Mouse (Mus musculus) kidney, postnatal 0 days (tissue): ENCODE data around the gene Ptpre. TPM values are rescaled to one million over a fixed set of nuclear protein-coding genes. Genes with fewer than 3 reads are reported as not detected.

Experiments
- ATAC-seq: fragments of 200-750 bp; cut with Nextera tagmentation; replicated peaks from 2 replicates; pipeline ENCODE4 v1.8.0; 2017; ENCODE audit warnings: low read depth, moderate number of reproducible peaks, moderate TSS enrichment, moderate library complexity; ENCODE audit not compliant: low FRiP score
- DNase-seq: peaks from one replicate; pipeline ENCODE4 v3.0.0-alpha.2; 2016; ENCODE audit warnings: low spot score
- H3K27ac ChIP-seq: fragments of 300-500 bp; sonication (generic); 2 replicates; pipeline ENCODE4 v1.5.1; 2014; ENCODE audit warnings: mild to moderate bottlenecking
- H3K27me3 ChIP-seq: fragments of 300-500 bp; sonication (generic); 2 replicates; pipeline ENCODE4 v1.6.1; 2014; ENCODE audit warnings: low read length, mixed read lengths; ENCODE audit not compliant: insufficient read depth
- H3K36me3 ChIP-seq: fragments of 300-500 bp; sonication (generic); 2 replicates; pipeline ENCODE4 v1.6.1; 2014; ENCODE audit warnings: low read length, mixed read lengths; ENCODE audit not compliant: insufficient read depth
- H3K4me1 ChIP-seq: fragments of 300-500 bp; sonication (generic); replicated peaks from 2 replicates; pipeline ENCODE4 v1.6.1; 2014; ENCODE audit warnings: antibody characterized with exemption, low read length, mixed read lengths; ENCODE audit not compliant: insufficient read depth
- H3K4me2 ChIP-seq: fragments of 300-500 bp; sonication (generic); 2 replicates; pipeline ENCODE4 v1.6.1; 2014; ENCODE audit warnings: mild to moderate bottlenecking, low read length, moderate library complexity, mixed read lengths
- H3K4me3 ChIP-seq: fragments of 300-500 bp; sonication (generic); replicated peaks from 2 replicates; pipeline ENCODE4 v1.5.1; 2014; ENCODE audit warnings: low read depth, low read length
- H3K9ac ChIP-seq: fragments of 300-500 bp; sonication (generic); 2 replicates; pipeline ENCODE4 v1.6.1; 2014; ENCODE audit warnings: low read depth, low read length
- H3K9me3 ChIP-seq: fragments of 300-500 bp; sonication (generic); replicated peaks from 2 replicates; pipeline ENCODE4 v1.6.1; 2016; ENCODE audit warnings: low read length, inconsistent platforms, mixed read lengths
- CTCF ChIP-seq: IDR thresholded peaks from 2 replicates; pipeline ENCODE4 v1.5.1; 2016; ENCODE audit warnings: antibody characterized with exemption, low read depth, mild to moderate bottlenecking, moderate library complexity
- WGBS: fragments of 180-500 bp; shearing (Covaris S2); extraction: QIAGEN DNeasy Blood & Tissue Kit; methylation state at CpG from one replicate; pipeline ENCODE4 v1.1.7; 2014; 5-methylcytosine and 5-hydroxymethylcytosine counted together
- polyA plus RNA-seq: library from polyadenylated mRNA; unstranded; fragments of >200 nt; fragmentation: Nextera tagmentation; extraction: Ambion mirVana; gene quantifications from 2 replicates; pipeline ENCODE4 v1.2.1, GENCODE M21; 2015

The Ptpre gene
- polyA plus RNA-seq, 1 experiment from 2014 or later: 1.3 TPM

DNA sequence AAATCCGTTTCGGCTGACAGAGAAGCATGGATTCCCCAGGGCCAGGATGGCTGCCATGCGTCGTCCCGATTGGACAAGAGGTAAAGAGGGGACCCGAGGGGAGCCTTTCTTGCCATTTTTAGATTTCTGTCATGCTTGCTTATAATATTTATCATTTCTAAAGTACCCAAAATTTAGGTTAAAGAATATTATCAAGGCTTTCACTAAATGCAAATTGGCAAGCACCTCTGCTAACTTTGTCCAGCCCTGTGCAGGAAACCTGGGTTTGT is 68.5 kb downstream of the Ptpre start:
- no peak overlapping the region for H3K4me3 ChIP-seq
- H3K9ac ChIP-seq: no peak overlapping the region
- ATAC-seq (no peak), DNase-seq (no peak)
- H3K4me1 ChIP-seq: 0 out of 2 replicates have a peak, but pooled peaks cover 7% of the 10 kb centered on the region
- H3K4me2 ChIP-seq: no peak overlapping the region
- TF ChIP-seq CTCF: no peak
- 0 out of 2 replicates have a peak overlapping the region, but pooled peaks have one; percentile 54 for H3K27ac ChIP-seq
- 82% methylated on average over 6 of the region's 6 CpGs for WGBS
- H3K27me3 ChIP-seq: no peaks in the 10 kb centered on the region
- no peaks in the 10 kb centered on the region for H3K36me3 ChIP-seq
- no peaks in the 10 kb centered on the region for H3K9me3 ChIP-seq

DNA sequence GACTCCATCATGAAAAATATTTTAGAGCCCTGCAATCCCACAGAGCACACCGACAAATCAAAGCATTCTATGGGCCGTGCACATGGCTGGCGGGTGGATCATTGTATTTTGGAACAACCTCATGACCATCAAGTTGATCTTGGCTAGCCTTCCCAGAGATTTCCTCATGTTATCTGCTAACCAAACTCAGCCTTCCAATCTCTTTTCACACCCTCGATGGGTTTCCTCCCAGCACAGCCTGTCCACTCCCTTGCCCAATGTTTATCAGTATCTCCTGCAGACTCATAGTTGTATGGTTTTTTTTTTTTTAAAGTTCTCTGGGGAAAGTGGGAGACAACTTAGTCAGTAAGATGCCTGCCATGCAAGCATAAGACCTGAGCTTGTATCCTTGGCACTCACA is 70.9 kb downstream of the Ptpre start:
- no peaks in the 10 kb centered on the region for H3K27me3 ChIP-seq
- no peak overlapping the region for H3K9ac ChIP-seq
- DNase-seq: no peak
- H3K36me3 ChIP-seq: no peaks in the 10 kb centered on the region
- no peak for ATAC-seq
- H3K4me1 ChIP-seq: 0 out of 2 replicates have a peak, but pooled peaks cover 7% of the 10 kb centered on the region
- H3K4me2 ChIP-seq: no peak overlapping the region
- WGBS: 84% methylated on average over 4 of the region's 4 CpGs
- no peak overlapping the region for H3K27ac ChIP-seq
- no peak for TF ChIP-seq CTCF
- no peaks in the 10 kb centered on the region for H3K9me3 ChIP-seq
- H3K4me3 ChIP-seq: no peak overlapping the region

DNA sequence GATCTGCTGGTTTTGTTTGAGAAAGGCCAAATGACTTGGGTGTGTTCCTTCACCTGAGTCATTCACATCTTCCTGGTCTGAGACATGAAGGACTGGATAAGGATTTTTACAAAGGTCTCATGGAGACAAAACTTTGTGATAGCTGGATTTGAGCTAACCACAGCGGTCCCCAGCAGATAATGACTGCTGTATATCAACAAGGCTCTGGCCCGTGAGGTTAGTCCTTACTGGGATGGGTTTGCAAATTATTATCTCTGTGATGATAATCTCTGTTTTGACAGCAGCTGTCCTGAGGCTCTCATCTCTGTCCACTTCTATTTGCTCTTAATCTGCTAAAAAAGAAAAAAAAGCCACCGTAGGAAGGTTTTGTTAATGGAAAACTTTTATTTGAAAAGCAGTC is 71.7 kb downstream of the Ptpre start:
- Histone ChIP-seq H3K4me2 (no peak overlapping the region; the same call in 1 of the 2 replicates), H3K27ac (no peak overlapping the region), H3K27me3 (no peaks in the 10 kb centered on the region), H3K36me3 (no peaks in the 10 kb centered on the region), H3K4me1 (0 out of 2 replicates have a peak, but pooled peaks cover 7% of the 10 kb centered on the region), H3K4me3 (no peak overlapping the region), H3K9me3 (no peaks in the 10 kb centered on the region), H3K9ac (no peak overlapping the region)
- ATAC-seq (no peak), DNase-seq (no peak)
- TF ChIP-seq CTCF: no peak
- WGBS: 56% methylated on average over 3 of the region's 3 CpGs

DNA sequence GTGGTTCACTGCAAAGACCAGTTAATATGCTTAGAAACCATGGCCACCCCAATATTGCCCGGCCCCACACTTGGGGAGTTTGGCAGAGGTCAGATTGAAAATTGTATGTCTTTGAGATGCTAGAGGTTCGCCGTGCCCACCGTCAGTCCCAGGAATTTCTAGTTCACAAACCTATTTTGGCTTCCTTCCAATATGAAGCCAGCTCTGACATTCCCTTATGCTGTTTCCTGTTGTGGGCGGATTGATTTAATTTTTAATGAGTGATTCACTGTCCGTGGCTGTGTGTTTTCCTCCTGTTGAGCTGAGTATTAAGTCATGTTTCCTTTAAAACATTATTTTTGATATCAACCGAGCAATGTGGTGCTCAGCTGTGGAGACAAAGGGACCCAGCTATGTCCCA is 72.4 kb downstream of the Ptpre start:
- no peaks in the 10 kb centered on the region for H3K9me3 ChIP-seq
- no peak overlapping the region for H3K27ac ChIP-seq
- WGBS: 31% methylated on average over 7 of the region's 7 CpGs
- H3K4me2 ChIP-seq: no peak overlapping the region
- peak; percentile 48 for DNase-seq
- no peak overlapping the region for H3K4me3 ChIP-seq
- H3K4me1 ChIP-seq: 0 out of 2 replicates have a peak, but pooled peaks cover 7% of the 10 kb centered on the region
- H3K36me3 ChIP-seq: no peaks in the 10 kb centered on the region
- H3K27me3 ChIP-seq: no peaks in the 10 kb centered on the region
- ATAC-seq: no peak
- TF ChIP-seq CTCF: no peak
- no peak overlapping the region for H3K9ac ChIP-seq

DNA sequence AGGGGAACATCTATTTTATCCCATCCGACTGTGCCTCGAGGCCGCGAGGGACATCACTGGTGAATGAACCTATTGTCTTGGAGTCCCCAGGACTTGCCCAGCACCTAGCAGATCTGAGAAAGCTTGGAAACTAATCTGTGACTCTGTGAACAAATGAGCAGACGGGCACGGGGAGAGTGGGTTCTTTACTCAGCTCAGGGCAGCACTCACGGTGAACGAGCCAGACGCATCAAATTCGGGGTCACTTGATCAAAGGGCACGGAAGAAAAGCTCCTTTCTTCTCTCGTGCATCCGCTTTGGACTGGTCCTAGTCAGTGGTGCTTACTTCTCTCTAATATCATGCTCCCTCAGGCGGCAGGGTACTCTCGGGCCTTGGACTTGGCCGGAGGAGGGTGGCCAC is 75.0 kb downstream of the Ptpre start:
- no peak for TF ChIP-seq CTCF
- Histone ChIP-seq H3K9ac (no peak overlapping the region), H3K4me2 (no peak overlapping the region), H3K27ac (no peak overlapping the region), H3K9me3 (no peaks in the 10 kb centered on the region), H3K4me3 (no peak overlapping the region), H3K4me1 (0 out of 2 replicates have a peak, but pooled peaks cover 7% of the 10 kb centered on the region), H3K27me3 (no peaks in the 10 kb centered on the region), H3K36me3 (no peaks in the 10 kb centered on the region)
- DNase-seq (no peak), ATAC-seq (no peak)
- WGBS: 60% methylated on average over 16 of the region's 16 CpGs

DNA sequence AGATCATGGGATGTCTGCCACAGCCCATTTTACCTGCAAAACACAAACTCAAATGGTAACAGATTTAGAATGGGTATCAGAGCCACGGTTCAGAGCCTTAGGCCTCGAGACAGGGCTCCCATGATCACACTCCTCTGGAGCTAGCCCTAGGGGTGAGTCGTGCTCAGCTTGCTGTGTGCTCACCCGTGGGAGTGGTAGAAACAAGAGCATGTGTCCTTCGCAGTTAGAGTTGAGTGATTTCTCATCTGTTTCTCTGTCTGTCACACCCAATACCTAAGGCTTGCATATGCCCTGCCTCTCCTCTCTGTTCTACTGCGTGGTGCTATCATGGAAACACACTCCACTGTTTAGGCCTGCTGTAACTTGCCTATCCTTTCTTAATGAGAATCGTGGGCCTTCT is 75.5 kb downstream of the Ptpre start:
- ATAC-seq (no peak), DNase-seq (no peak)
- no peak overlapping the region for H3K4me3 ChIP-seq
- 0 out of 2 replicates have a peak, but pooled peaks cover 7% of the 10 kb centered on the region for H3K4me1 ChIP-seq
- H3K36me3 ChIP-seq: no peaks in the 10 kb centered on the region
- H3K9me3 ChIP-seq: no peaks in the 10 kb centered on the region
- H3K27me3 ChIP-seq: no peaks in the 10 kb centered on the region
- TF ChIP-seq CTCF: no peak
- H3K9ac ChIP-seq: no peak overlapping the region
- 45% methylated on average over 7 of the region's 7 CpGs for WGBS
- no peak overlapping the region for H3K27ac ChIP-seq
- H3K4me2 ChIP-seq: no peak overlapping the region

DNA sequence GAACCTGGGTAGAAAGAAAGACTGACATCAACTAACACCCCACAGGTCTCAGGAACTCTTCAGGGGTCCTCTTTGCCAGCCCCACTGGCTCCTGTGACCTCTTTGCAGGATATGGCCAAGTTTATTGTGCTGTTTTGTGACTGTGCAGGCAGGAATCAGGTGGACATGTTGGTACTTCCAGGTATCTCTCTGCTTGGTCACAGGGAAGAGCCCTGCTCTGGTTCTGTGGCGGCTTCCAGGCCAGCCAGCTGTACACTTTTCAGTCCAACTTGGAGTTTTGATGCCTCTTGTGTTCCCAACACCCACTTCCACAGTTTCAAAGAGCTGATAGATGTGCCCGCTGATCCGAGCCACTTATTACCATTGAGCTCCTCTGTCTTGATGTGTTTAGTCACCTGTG is 76.1 kb downstream of the Ptpre start:
- H3K4me2 ChIP-seq: no peak overlapping the region
- no peaks in the 10 kb centered on the region for H3K9me3 ChIP-seq
- no peaks in the 10 kb centered on the region for H3K36me3 ChIP-seq
- DNase-seq: no peak
- H3K27ac ChIP-seq: no peak overlapping the region
- H3K9ac ChIP-seq: no peak overlapping the region
- no peak for TF ChIP-seq CTCF
- H3K4me1 ChIP-seq: 0 out of 2 replicates have a peak, but pooled peaks cover 7% of the 10 kb centered on the region
- WGBS: 79% methylated on average over 3 of the region's 3 CpGs
- ATAC-seq: no peak
- no peak overlapping the region for H3K4me3 ChIP-seq
- H3K27me3 ChIP-seq: no peaks in the 10 kb centered on the region
